In genomic region chr17:87133823-87134222, GRCm38 (mm10) we compare ENCODE assay signal across 8 mouse cellular contexts. TPM values are rescaled to one million over a fixed set of nuclear protein-coding genes. Genes with fewer than 3 reads are reported as not detected.
DNase-seq lines count a peak whose midpoint lies in the region; ATAC-seq and TF ChIP-seq lines count a peak whose summit lies in the region.
"Had no signal": no experiment of that assay in that cellular context is flagged by ENCODE, and none has a peak within 500 bp of the region (broad histone marks: within the 10 kb centered on the region; RNA-seq: fewer than 3 reads in every experiment).

No protein-coding gene starts in this region.

- TF ChIP-seq CTCF in E14TG2a.4 (conservative IDR thresholded peaks at IDR 0.05; ENCODE audit: low read length) = no peak

- H3K27me3 ChIP-seq in hindbrain, embryonic 10.5 days (ENCODE audit: insufficient read depth, poor library complexity, severe bottlenecking) = no peaks in the 10 kb centered on the region
- no peaks in the 10 kb centered on the region for H3K27me3 ChIP-seq in hindbrain, embryonic 16.5 days (replicated peaks; ENCODE audit: control insufficient read depth, insufficient read depth, low read length)
- H3K27me3 ChIP-seq in E14TG2a.4 (ENCODE audit: insufficient read depth, low read length) = peaks cover 32% of the 10 kb centered on the region
- no peaks in the 10 kb centered on the region for H3K27me3 ChIP-seq in midbrain, embryonic 15.5 days (replicated peaks)

- no peaks in the 10 kb centered on the region for H3K4me1 ChIP-seq in hindbrain, embryonic 10.5 days (replicated peaks)
- H3K4me1 ChIP-seq in hindbrain, embryonic 16.5 days (ENCODE audit: control insufficient read depth, insufficient read depth, low read depth, low read length) = no peaks in the 10 kb centered on the region
- peaks cover 19% of the 10 kb centered on the region for H3K4me1 ChIP-seq in E14TG2a.4 (replicated peaks; ENCODE audit: low read depth, low read length)
- H3K4me1 ChIP-seq in midbrain, embryonic 15.5 days = no peaks in the 10 kb centered on the region

- DNase-seq in hindbrain, embryonic 10.5 days (ENCODE audit: low spot score) = peak; percentile 31
- peak; percentile 90 for DNase-seq in ZHBTc4 (ENCODE audit: low read depth, low spot score)
- peak; percentile 53 for DNase-seq in heart, postnatal 4 days
- no peak for DNase-seq in layer of hippocampus, adult 8-10 months (ENCODE audit: low spot score in 2 of 2)
- DNase-seq: right cerebral cortex, postnatal 4 days had no signal

- no peak for ATAC-seq in hindbrain, embryonic 16.5 days
- no peak for ATAC-seq in midbrain, embryonic 15.5 days (replicated peaks)

- peaks cover 21% of the 10 kb centered on the region for H3K36me3 ChIP-seq in hindbrain, embryonic 10.5 days
- peaks cover 15% of the 10 kb centered on the region for H3K36me3 ChIP-seq in hindbrain, embryonic 16.5 days (ENCODE audit: control insufficient read depth, insufficient read depth, low read length)
- no peaks in the 10 kb centered on the region for H3K36me3 ChIP-seq in E14TG2a.4 (ENCODE audit: insufficient read depth, low read length)
- H3K36me3 ChIP-seq in midbrain, embryonic 15.5 days (replicated peaks) = peaks cover 16% of the 10 kb centered on the region

- H3K27ac ChIP-seq in hindbrain, embryonic 10.5 days = no peak overlapping the region
- H3K27ac ChIP-seq in hindbrain, embryonic 16.5 days (ENCODE audit: low read depth, low read length) = no peak overlapping the region
- H3K27ac ChIP-seq in midbrain, embryonic 15.5 days = no peak overlapping the region

- H3K9me3 ChIP-seq in hindbrain, embryonic 10.5 days = no peaks in the 10 kb centered on the region
- no peaks in the 10 kb centered on the region for H3K9me3 ChIP-seq in hindbrain, embryonic 16.5 days (ENCODE audit: control insufficient read depth, low read length)
- H3K9me3 ChIP-seq in E14TG2a.4 (ENCODE audit: low read length) = no peaks in the 10 kb centered on the region
- no peaks in the 10 kb centered on the region for H3K9me3 ChIP-seq in midbrain, embryonic 15.5 days

- H3K9ac ChIP-seq in hindbrain, embryonic 16.5 days (ENCODE audit: low read depth, low read length) = no peak overlapping the region
- H3K9ac ChIP-seq in midbrain, embryonic 15.5 days = no peak overlapping the region

- H3K4me3 ChIP-seq in hindbrain, embryonic 10.5 days = no peak overlapping the region
- H3K4me3 ChIP-seq in hindbrain, embryonic 16.5 days (ENCODE audit: low read length) = no peak overlapping the region
- H3K4me3 ChIP-seq in E14TG2a.4 (replicated peaks; ENCODE audit: low read length) = peak overlapping the region; percentile 39; the same call in 1 of the 2 replicates
- H3K4me3 ChIP-seq in midbrain, embryonic 15.5 days = no peak overlapping the region

- H3K4me2 ChIP-seq in hindbrain, embryonic 16.5 days (ENCODE audit: low read length) = no peak overlapping the region
- no peak overlapping the region for H3K4me2 ChIP-seq in midbrain, embryonic 15.5 days

- 59% methylated on average over 23 of the region's 23 CpGs for WGBS in hindbrain, embryonic 10.5 days
- WGBS in hindbrain, embryonic 16.5 days = 78% methylated on average over 23 of the region's 23 CpGs
- WGBS in midbrain, embryonic 15.5 days = 69% methylated on average over 23 of the region's 23 CpGs

RNA-seq across cellular contexts. Expression of gene Socs5, which starts 26.3 kb away (rescaled TPM):
- polyA plus RNA-seq in hindbrain, embryonic 10.5 days (2016; fragmentation: Nextera tagmentation; extraction: Ambion mirVana) = 7.5 and 8.8 TPM in 2 replicates
- polyA plus RNA-seq in hindbrain, embryonic 16.5 days (2015; fragmentation: Nextera tagmentation; extraction: Ambion mirVana) = 13.1 and 13.2 TPM in 2 replicates
- 10 to 100 TPM; 25.8 to 26.7 TPM for total RNA-seq in heart, postnatal 4 days (2021)
- 100 to 1,000 TPM in 2 of 4 experiments, 10 to 100 TPM in 2; 96.3 to 116 (median 104) TPM for total RNA-seq in layer of hippocampus, adult 8-10 months (2022)
- 14.8 and 16.2 TPM in 2 replicates for polyA plus RNA-seq in midbrain, embryonic 15.5 days (2015; fragmentation: Nextera tagmentation; extraction: Ambion mirVana)

Comparison
In these comparisons a context has a peak if more than half of its experiments do, and no peak if none do; other contexts are left out.
1. DNase-seq: peak in hindbrain, embryonic 10.5 days (single experiment), ZHBTc4 (single experiment) and heart, postnatal 4 days (single experiment); none in layer of hippocampus, adult 8-10 months (0 of 2).